Mouse (Mus musculus) megakaryocyte-erythroid progenitor cell, adult 5-6 weeks (primary cell): ENCODE data around the gene Chil1. TPM values are rescaled to one million over a fixed set of nuclear protein-coding genes. Genes with fewer than 3 reads are reported as not detected.

Experiments used
- total RNA-seq, 2 experiments: library from RNA; stranded (forward) in 1 of 2; stranded (reverse) in 1 of 2; fragments of 200-1000, 215-1000 nt in 1 of 2; fragments of >200 nt in 1 of 2; fragmentation: Nextera tagmentation in 1 of 2; gene quantifications; 2 replicates each; pipeline ENCODE4 v1.2.3; 2014 to 2017

The Chil1 gene
- total RNA-seq, 2 experiments from 2014 or later, result 2.4 TPM; not detected in 1

Other genes starting within 250 kb of the Chil1 start
- gene Fmod, start 144.9 kb upstream of the Chil1 start, total RNA-seq (2014; fragmentation: Nextera tagmentation), result not detected in 2 replicates
- not detected in 2 replicates for gene Fmod, start 144.9 kb upstream of the Chil1 start, total RNA-seq (2017)
- gene Btg2, start 103.1 kb upstream of the Chil1 start, total RNA-seq (2014; fragmentation: Nextera tagmentation), result 2.0 and 3.9 TPM in 2 replicates
- 58.5 and 61.6 TPM in 2 replicates for gene Btg2, start 103.1 kb upstream of the Chil1 start, total RNA-seq (2017)
- gene Chit1, start 70.9 kb upstream of the Chil1 start, total RNA-seq (2014; fragmentation: Nextera tagmentation), result not detected in 2 replicates
- gene Chit1, start 70.9 kb upstream of the Chil1 start, total RNA-seq (2017), result not detected in 2 replicates
- gene Mybph, start 11.3 kb downstream of the Chil1 start, total RNA-seq (2014; fragmentation: Nextera tagmentation), result not detected in 2 replicates
- not detected in 2 replicates for gene Mybph, start 11.3 kb downstream of the Chil1 start, total RNA-seq (2017)
- gene Adora1, start 53.3 kb downstream of the Chil1 start, total RNA-seq (2014; fragmentation: Nextera tagmentation), result not detected in 2 replicates
- not detected in 2 replicates for gene Adora1, start 53.3 kb downstream of the Chil1 start, total RNA-seq (2017)
- not detected in 2 replicates for gene Myog, start 107.8 kb downstream of the Chil1 start, total RNA-seq (2014; fragmentation: Nextera tagmentation)
- not detected in 2 replicates for gene Myog, start 107.8 kb downstream of the Chil1 start, total RNA-seq (2017)
- gene Ppfia4, start 150.8 kb downstream of the Chil1 start, total RNA-seq (2014; fragmentation: Nextera tagmentation), result 0.32 and 1.1 TPM in 2 replicates
- 1.1 and 1.6 TPM in 2 replicates for gene Ppfia4, start 150.8 kb downstream of the Chil1 start, total RNA-seq (2017)
- gene Tmem183a, start 179.8 kb downstream of the Chil1 start, total RNA-seq (2014; fragmentation: Nextera tagmentation), result 48.8 and 72.3 TPM in 2 replicates
- gene Tmem183a, start 179.8 kb downstream of the Chil1 start, total RNA-seq (2017), result 51.4 and 57.0 TPM in 2 replicates
- not detected in 2 replicates for gene 4933406M09Rik, start 203.8 kb downstream of the Chil1 start, total RNA-seq (2014; fragmentation: Nextera tagmentation)
- gene 4933406M09Rik, start 203.8 kb downstream of the Chil1 start, total RNA-seq (2017), result not detected in 2 replicates
- gene Cyb5r1, start 223.4 kb downstream of the Chil1 start, total RNA-seq (2014; fragmentation: Nextera tagmentation), result 33.0 and 38.9 TPM in 2 replicates
- 16.3 and 24.8 TPM in 2 replicates for gene Cyb5r1, start 223.4 kb downstream of the Chil1 start, total RNA-seq (2017)
- 42.2 and 56.1 TPM in 2 replicates for gene Adipor1, start 233.2 kb downstream of the Chil1 start, total RNA-seq (2014; fragmentation: Nextera tagmentation)
- 33.3 and 37.5 TPM in 2 replicates for gene Adipor1, start 233.2 kb downstream of the Chil1 start, total RNA-seq (2017)